Mouse (Mus musculus): ENCODE results near the gene Denr. TPM values are rescaled to one million over a fixed set of nuclear protein-coding genes. Genes with fewer than 3 reads are reported as not detected.

Denr gene
- polyA plus RNA-seq (2021): 117 TPM

DNA sequence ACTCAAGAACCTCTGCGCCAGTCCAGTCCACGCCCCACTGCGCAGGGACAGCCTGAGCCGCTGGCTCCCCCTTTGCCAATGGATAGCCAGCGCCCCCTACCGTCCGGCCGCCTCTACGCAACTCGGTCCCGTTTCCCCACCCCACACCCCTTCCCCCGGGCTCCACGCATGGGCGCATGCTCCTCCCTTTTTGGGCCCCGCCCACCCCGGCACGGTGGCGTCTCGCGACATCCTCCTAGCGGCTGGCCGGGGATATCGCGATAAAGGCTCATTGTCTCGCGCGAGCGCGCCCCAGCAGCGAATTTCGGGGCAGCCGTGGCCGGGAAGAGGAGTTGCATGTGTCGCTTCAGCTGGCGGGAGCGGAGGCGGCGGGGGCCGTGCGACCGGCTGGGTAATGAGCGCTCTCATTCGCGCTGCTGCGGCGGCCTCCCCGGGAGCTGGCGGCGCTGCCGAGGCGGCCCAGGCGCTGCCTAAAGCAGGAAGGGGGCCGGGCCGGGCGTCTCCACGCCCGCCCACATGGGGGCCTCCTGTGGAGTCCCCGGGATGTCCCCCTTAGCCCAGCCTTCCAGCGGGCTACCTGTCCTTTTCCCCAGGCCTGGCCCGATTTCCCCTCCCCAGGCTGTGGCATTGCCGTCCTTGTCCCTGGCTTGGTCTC is at the start of gene Denr:
TSS of gene Denr (plus strand) at position 200 of the 655 bp plus-strand sequence.
- ChIA-PET CTCF (interaction anchor here (0.7 to 1.7 kb wide), 4 partner anchors 12 to 282 kb away, joined by 3 to 7 read pairs (median 3); no protein-coding TSS in a partner anchor), POLR2A (no interaction called here)
- in situ Hi-C loops (cut with MboI; ENCODE audit: low pct_unique_long_range_greater_than_20kb): loop anchor here (5.0 kb wide), 1 partner anchor 90 kb away; no protein-coding TSS in a partner anchor
- peak; percentile 85 for DNase-seq (ENCODE audit: low read depth, low spot score)
- peak; percentile 84 for ATAC-seq
- TF ChIP-seq CTCF (IDR thresholded peaks at IDR 0.05): peak; percentile 99
- H3K27me3 ChIP-seq: no peaks in the 10 kb centered on the region

DNA sequence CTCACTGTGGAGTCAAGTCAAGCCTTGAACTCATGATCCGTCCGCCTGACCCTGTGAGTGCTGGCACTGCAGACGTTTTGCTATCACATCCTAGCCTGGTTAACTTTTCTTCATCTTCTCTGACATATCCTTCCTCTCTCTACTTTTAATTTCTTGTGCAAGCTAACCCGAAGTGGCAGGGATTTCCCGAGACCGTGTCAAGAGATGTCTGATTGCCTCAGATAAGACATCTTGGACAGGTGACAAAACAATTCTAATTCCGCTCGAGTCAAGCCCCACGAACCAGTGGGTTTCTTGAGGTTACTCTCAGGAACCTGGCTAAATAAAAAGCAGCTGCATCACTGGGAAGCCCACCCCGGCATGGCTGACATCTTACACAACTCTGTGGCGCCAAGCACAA is 48.2 kb upstream of the Denr start:
- in situ Hi-C loops (cut with MboI; ENCODE audit: low pct_unique_long_range_greater_than_20kb): no loop called here
- TF ChIP-seq CTCF (IDR thresholded peaks at IDR 0.05): no peak
- no peaks in the 10 kb centered on the region for H3K27me3 ChIP-seq
- ChIA-PET POLR2A (no interaction called here), CTCF (interaction anchor here (1.6 kb wide), 1 partner anchor 11 kb away, joined by 6 read pairs; no protein-coding TSS in a partner anchor)
- DNase-seq (ENCODE audit: low read depth, low spot score): no peak
- no peak for ATAC-seq

DNA sequence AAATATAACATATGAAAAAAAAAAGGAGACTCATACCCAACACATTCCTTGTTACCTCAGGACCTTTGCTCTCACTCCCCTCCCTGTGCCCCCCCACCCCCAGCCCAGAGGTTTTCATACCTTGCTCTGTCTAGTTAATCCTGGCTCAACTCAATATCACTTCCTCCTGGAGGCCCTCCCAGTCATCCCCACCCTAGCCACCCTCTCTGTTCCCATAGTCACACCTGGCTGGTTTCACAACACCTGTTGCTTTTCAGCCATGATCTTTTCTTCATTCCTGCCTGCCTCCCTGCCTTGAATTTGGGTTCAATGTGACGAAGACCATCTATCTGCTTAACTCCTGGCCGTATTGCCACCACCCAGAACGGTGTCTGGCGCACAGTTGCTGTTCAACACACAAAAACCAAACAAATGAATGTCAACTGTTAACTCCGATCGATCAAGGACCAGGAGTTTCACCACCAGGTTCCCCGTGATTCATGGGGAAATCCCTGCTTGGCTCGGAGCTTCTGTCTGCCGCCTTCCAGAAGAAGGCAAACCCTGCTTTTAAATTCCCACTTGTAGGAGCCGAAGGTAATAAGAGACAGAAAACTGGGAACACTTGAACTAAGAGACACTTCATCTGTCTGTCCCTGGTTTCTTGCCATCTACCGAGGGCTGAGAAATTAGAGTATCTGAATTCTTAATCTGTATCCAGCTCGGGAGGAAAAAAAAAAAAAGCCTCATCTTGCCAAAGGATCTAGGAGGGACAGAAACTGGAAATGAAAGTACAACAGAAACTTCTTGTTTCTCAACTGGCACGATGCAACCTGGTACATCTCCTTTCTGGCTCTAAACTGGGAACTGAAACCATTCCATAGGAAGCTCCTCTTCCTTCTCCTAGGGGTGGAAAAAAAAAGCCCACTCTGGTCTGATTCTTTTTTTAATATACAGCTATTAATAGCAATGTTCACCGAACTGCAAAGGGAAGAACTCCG is 44.3 kb upstream of the Denr start:
- no peaks in the 10 kb centered on the region for H3K27me3 ChIP-seq
- ChIA-PET POLR2A (interaction anchor here (0.7 kb wide), 1 partner anchor 30 kb away, joined by 4 read pairs; no protein-coding TSS in a partner anchor), CTCF (no interaction called here)
- no peak for TF ChIP-seq CTCF (IDR thresholded peaks at IDR 0.05)
- DNase-seq (ENCODE audit: low read depth, low spot score) (no peak), ATAC-seq (no peak)
- in situ Hi-C loops (cut with MboI; ENCODE audit: low pct_unique_long_range_greater_than_20kb): no loop called here

DNA sequence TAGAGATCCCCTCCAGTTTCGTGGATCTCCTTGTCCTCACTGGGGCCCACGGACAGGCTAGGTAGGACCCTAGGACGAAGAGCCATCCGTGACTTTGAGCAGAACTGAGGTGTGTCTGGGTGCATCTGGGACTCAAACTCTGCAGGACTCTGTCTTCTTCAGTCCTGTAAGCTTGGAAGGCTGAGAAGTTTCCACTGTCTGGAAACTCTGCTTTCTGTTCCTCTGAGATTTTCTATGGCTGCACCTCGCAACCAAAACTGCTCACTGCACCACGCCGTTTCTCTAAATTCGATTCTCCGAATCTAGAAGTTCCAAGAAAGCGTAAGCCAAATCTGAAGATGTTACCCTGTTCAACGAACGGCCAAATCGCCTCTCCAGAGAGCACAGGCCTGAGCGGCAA is 43.0 kb upstream of the Denr start:
- no peak for DNase-seq (ENCODE audit: low read depth, low spot score)
- TF ChIP-seq CTCF (IDR thresholded peaks at IDR 0.05): no peak
- in situ Hi-C loops (cut with MboI; ENCODE audit: low pct_unique_long_range_greater_than_20kb): no loop called here

DNA sequence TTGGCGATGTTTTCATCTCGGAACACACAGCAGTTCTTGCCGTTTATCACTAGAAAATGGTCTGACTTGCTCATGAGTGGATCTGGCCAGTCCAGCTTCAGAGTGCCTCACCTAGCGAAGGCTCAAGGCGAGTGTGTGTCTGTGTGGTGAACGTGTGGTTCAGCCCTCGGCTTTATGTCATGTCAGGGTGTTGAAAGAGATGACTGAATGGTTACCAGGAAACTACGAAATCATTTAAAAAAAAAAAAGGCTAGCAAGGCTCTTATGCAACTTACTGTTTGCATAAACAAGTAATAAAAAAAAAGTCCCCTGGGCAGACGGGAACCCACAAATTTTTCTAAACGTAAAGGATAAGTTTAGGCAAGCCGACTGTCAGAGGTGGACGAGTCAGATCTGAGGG is 41.6 kb upstream of the Denr start, which contains the start of gene Hcar2:
TSS of gene Hcar2 (minus strand) at position 135 of the 400 bp plus-strand sequence.
- ChIA-PET CTCF (no interaction called here), POLR2A (no interaction called here)
- no peak for TF ChIP-seq CTCF (IDR thresholded peaks at IDR 0.05)
- H3K27me3 ChIP-seq: no peaks in the 10 kb centered on the region
- in situ Hi-C loops (cut with MboI; ENCODE audit: low pct_unique_long_range_greater_than_20kb): no loop called here
- ATAC-seq: no peak
- peak; percentile 4 for DNase-seq (ENCODE audit: low read depth, low spot score)

More for the DNA sequence above, 43.0 kb upstream of the Denr start:
- ATAC-seq: no peak
- H3K27me3 ChIP-seq: no peaks in the 10 kb centered on the region
- POLR2A ChIA-PET: interaction anchor here (0.6 kb wide), 1 partner anchor 58 kb away, joined by 3 read pairs; no protein-coding TSS in a partner anchor
- CTCF ChIA-PET: no interaction called here

DNA sequence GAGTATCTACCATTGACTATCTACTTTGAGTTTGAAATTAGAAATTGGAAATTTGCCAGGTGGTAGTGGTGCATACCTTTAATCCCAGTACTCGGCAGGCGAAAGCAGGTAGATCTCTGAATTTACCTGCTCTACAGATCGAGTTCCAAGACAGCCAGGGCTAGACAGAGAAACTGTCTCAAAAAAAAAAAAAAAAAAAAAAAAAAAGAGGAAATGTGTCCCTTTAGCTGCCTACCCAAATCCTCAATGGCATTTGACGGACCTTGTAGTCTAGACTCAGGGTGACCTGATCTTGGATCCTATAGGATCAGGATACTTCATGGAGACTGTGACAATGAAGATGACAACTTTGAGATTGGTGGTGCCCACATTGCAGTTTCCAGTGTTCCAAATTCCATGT is 40.5 kb upstream of the Denr start:
- CTCF ChIA-PET: no interaction called here
- POLR2A ChIA-PET: interaction anchor here (0.7 kb wide), 1 partner anchor 26 kb away, joined by 5 read pairs; no protein-coding TSS in a partner anchor
- ATAC-seq (no peak), DNase-seq (ENCODE audit: low read depth, low spot score) (no peak)
- no peak for TF ChIP-seq CTCF (IDR thresholded peaks at IDR 0.05)
- H3K27me3 ChIP-seq: no peaks in the 10 kb centered on the region
- in situ Hi-C loops (cut with MboI; ENCODE audit: low pct_unique_long_range_greater_than_20kb): no loop called here

DNA sequence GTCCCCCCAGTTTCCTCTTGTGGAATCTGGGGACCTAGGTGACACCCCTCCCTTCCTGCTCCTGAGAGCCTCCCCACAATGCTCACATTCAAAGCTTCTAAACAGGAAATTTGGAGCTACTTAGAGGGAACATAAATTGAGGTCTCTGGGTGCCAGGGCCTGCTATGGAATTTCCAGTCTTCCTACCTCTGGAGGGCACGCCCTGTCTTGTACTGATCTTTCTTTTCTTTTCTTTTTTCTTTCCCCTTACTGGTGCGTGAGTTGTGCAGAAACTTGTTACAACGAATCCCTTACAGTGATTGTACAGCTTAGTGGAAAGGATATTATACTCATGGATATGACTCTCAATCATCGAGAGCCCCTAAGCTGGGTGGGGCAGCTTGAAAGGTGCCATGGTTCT is 37.4 kb upstream of the Denr start:
- ChIA-PET CTCF (interaction anchor here (1.3 kb wide), 1 partner anchor 11 kb away, joined by 6 read pairs; no protein-coding TSS in a partner anchor), POLR2A (no interaction called here)
- in situ Hi-C loops (cut with MboI; ENCODE audit: low pct_unique_long_range_greater_than_20kb): no loop called here
- H3K27me3 ChIP-seq: no peaks in the 10 kb centered on the region
- DNase-seq (ENCODE audit: low read depth, low spot score) (no peak), ATAC-seq (no peak)
- no peak for TF ChIP-seq CTCF (IDR thresholded peaks at IDR 0.05)

DNA sequence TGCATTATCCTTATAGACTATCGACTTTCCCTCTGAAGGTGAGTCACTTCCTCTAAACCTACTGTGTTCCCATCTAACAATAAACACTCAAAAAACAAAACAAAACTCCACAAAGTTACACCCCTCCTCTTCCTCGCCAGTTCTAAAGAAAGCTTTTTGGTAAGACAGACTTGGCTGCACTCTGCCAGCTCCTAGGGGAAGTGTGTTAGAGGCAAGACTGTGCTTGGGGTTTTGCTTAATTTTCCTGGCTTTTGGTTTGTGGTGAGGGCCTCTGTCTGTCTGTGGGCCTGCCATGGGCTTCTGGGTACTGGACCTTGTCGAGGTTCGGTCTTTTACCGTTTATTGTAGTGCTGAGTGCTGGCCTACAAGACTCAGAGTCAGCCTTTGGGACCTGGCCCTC is 32.8 kb upstream of the Denr start:
- POLR2A ChIA-PET: no interaction called here
- in situ Hi-C loops (cut with MboI; ENCODE audit: low pct_unique_long_range_greater_than_20kb): no loop called here
- DNase-seq (ENCODE audit: low read depth, low spot score) (no peak), ATAC-seq (no peak)
- CTCF ChIA-PET: no interaction called here
- no peak for TF ChIP-seq CTCF (IDR thresholded peaks at IDR 0.05)
- peaks cover 12% of the 10 kb centered on the region for H3K27me3 ChIP-seq

DNA sequence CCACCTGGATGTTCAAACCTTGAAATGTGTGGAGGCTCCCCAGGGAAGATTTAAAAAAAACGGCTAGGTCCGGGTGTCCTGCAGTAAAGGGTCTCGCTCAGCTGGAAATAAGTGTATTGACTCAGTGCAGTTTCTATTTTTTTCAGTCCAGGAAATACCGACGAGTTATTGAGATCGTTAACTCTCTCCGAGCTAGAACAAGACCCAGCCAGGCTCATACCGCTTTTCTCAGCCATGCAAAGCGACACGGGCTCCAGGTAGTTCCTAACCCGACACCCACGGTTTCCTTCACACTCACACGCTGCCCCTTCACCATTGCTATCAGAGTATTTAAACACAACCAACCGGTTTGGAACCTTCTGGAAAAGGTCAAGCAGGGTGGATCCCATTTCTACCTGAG is 28.9 kb upstream of the Denr start:
- no peak for ATAC-seq
- no peak for TF ChIP-seq CTCF (IDR thresholded peaks at IDR 0.05)
- in situ Hi-C loops (cut with MboI; ENCODE audit: low pct_unique_long_range_greater_than_20kb): no loop called here
- H3K27me3 ChIP-seq: peaks cover 17% of the 10 kb centered on the region
- DNase-seq (ENCODE audit: low read depth, low spot score): no peak
- ChIA-PET POLR2A (interaction anchor here (0.6 kb wide), 1 partner anchor 20 kb away, joined by 6 read pairs; no protein-coding TSS in a partner anchor), CTCF (interaction anchor here (1.2 kb wide), 1 partner anchor 20 kb away, joined by 3 read pairs; no protein-coding TSS in a partner anchor)

DNA sequence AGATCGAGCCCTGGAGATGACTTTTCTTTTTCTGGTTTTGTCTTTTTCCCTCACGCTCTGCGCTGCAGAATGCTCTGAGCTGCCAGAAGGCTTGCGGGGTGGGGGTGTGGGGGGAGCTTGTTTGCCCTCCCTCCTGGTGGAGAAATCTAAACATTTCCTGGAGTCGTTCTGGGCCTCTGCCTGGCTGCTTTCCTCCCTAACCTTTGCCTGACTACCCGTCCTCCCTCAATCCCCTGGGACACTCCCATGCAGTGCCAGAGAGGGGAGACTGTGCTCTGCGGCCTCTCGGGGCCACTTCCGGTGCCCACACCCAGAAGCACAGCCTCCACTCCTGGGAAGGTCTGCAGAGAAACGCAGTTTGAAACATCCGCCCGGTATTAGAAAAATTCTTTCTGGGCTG is 27.0 kb upstream of the Denr start, which contains the start of gene Hcar1:
TSS of gene Hcar1 (minus strand) at position 93 of the 400 bp plus-strand sequence.
- in situ Hi-C loops (cut with MboI; ENCODE audit: low pct_unique_long_range_greater_than_20kb): no loop called here
- TF ChIP-seq CTCF (IDR thresholded peaks at IDR 0.05): no peak
- ChIA-PET CTCF (no interaction called here), POLR2A (no interaction called here)
- H3K27me3 ChIP-seq: peaks cover 29% of the 10 kb centered on the region
- DNase-seq (ENCODE audit: low read depth, low spot score) (no peak), ATAC-seq (no peak)

Data from Patski (cell line).